Mouse (Mus musculus): ENCODE data around the gene Mthfd2l.

Mthfd2l gene

GRCm38 (mm10) chr5:91047987-91048386, 117.1 kb downstream of the Mthfd2l start:
- no peak for DNase-seq (ENCODE audit: extremely low read depth, low read depth)

GRCm38 (mm10) chr5:91048397-91048796, 117.5 kb downstream of the Mthfd2l start:
- no peak for DNase-seq (ENCODE audit: extremely low read depth, low read depth)

All from MEL-GATA-1-ER (cell line).